Mouse (Mus musculus): ENCODE results near the gene Ahdc1. TPM values are rescaled to one million over a fixed set of nuclear protein-coding genes. Genes with fewer than 3 reads are reported as not detected.

Ahdc1 gene
- polyA plus RNA-seq, 1 experiment from 2014 or later = 14.6 TPM

DNA sequence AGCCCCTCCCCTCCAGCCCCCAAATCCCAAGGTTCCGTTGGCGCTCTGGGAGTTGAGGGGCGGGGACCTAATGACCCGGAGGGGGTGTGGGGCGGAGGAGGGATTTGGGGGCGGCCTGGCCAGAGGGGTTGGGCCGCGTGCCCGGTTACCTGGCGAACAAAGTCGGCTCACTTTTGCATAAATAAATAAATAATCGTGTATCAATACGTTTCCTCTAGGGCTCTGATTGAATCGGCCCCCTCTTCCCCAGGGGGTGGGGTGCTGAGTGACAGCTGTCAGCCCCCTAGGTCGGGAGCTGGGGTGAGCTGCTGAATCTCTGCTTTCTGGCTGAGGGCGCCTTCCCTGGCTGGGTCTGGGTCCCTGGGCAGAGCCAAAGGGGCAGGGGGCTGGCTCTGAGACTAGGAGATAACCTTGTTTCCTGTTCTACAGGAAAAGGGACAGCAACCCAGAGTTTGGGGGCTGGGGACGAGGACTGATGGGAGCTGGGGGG, 1.8 kb downstream of the Ahdc1 start:
- peaks cover 54% of the 10 kb centered on the region for H3K4me1 ChIP-seq
- peak overlapping the region; percentile 82 for H3K4me3 ChIP-seq
- peak overlapping the region; percentile 97 for H3K4me2 ChIP-seq (replicated peaks)
- no peaks in the 10 kb centered on the region for H3K9me3 ChIP-seq
- ATAC-seq (ENCODE audit: insufficient number of reproducible peaks, insufficient read depth, low FRiP score, low TSS enrichment) = no peak
- no peaks in the 10 kb centered on the region for H3K36me3 ChIP-seq
- peak overlapping the region; percentile 95 for H3K27ac ChIP-seq
- H3K9ac ChIP-seq = peak overlapping the region; percentile 93
- H3K27me3 ChIP-seq = peaks cover 5% of the 10 kb centered on the region
- WGBS = under 1% methylated on average over 16 of the region's 17 CpGs

DNA sequence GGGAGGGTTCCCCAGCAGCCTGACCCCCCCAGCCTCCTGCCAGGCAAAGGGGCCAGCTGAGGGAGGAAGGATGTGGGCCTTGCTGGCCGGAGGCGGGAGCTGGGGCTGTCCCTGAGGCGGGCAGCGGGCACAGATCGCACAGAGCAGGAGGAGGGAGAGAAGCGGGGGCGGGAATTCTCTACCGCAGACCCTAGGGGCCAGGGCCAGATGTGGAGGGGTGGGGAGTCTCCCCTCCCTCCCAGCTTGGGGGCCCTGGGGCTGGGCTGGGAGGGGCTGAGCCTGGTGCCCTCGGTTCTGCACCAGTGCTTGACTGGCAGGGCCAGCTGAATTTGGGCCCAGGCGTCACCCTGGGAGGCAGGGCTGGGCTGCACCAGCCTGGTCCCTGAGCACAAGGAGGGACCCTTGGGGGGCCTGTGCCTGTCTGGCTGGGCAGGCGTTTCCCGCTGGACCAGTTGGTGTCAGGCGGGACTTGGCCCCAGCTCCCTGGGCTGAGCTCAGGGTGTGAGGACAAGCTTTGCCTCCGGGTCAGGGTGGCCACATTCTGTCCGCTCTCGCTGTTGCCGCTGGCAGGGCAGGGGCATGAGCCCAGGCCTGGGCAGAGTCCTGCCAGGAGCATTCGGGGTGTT, 2.3 kb downstream of the Ahdc1 start:
- H3K4me1 ChIP-seq = peaks cover 55% of the 10 kb centered on the region
- peaks cover 5% of the 10 kb centered on the region for H3K27me3 ChIP-seq
- peak overlapping the region; percentile 82 for H3K4me3 ChIP-seq
- H3K36me3 ChIP-seq = no peaks in the 10 kb centered on the region
- H3K27ac ChIP-seq = peak overlapping the region; percentile 95
- peak overlapping the region; percentile 93 for H3K9ac ChIP-seq
- ATAC-seq (ENCODE audit: insufficient number of reproducible peaks, insufficient read depth, low FRiP score, low TSS enrichment) = 0 out of 2 replicates have a peak, but pooled peaks have one; percentile 19
- WGBS = 5% methylated on average over 16 of the region's 18 CpGs
- peak overlapping the region; percentile 97 for H3K4me2 ChIP-seq (replicated peaks)
- H3K9me3 ChIP-seq = no peaks in the 10 kb centered on the region

DNA sequence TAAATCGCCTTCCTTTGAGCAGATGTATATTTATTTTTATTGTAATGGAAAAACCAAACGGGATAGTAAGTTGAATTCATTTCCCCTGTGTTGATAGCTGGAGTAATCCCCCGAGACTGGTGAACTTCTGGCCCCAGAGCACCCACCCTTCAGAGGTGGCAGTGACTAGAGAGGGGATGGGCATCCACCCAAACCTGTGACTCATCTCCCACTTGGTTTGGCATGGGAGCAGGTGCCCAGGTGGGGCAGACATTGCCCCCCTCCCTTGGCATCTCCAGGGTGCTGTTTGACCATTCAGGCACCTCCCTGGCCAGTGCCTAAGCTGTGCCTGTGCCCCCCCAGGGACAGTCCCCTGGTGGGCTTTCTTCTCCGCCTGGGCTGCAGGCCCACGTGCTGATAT, 3.0 kb downstream of the Ahdc1 start:
- peak overlapping the region; percentile 95 for H3K27ac ChIP-seq
- peak overlapping the region; percentile 93; the same call in 1 of the 2 replicates for H3K9ac ChIP-seq
- WGBS = 19% methylated on average over 5 of the region's 5 CpGs
- ATAC-seq (ENCODE audit: insufficient number of reproducible peaks, insufficient read depth, low FRiP score, low TSS enrichment) = no peak
- peak overlapping the region; percentile 82 for H3K4me3 ChIP-seq
- peaks cover 5% of the 10 kb centered on the region for H3K27me3 ChIP-seq
- no peaks in the 10 kb centered on the region for H3K9me3 ChIP-seq
- H3K4me1 ChIP-seq = peaks cover 62% of the 10 kb centered on the region
- peak overlapping the region; percentile 97 for H3K4me2 ChIP-seq (replicated peaks)
- no peaks in the 10 kb centered on the region for H3K36me3 ChIP-seq

DNA sequence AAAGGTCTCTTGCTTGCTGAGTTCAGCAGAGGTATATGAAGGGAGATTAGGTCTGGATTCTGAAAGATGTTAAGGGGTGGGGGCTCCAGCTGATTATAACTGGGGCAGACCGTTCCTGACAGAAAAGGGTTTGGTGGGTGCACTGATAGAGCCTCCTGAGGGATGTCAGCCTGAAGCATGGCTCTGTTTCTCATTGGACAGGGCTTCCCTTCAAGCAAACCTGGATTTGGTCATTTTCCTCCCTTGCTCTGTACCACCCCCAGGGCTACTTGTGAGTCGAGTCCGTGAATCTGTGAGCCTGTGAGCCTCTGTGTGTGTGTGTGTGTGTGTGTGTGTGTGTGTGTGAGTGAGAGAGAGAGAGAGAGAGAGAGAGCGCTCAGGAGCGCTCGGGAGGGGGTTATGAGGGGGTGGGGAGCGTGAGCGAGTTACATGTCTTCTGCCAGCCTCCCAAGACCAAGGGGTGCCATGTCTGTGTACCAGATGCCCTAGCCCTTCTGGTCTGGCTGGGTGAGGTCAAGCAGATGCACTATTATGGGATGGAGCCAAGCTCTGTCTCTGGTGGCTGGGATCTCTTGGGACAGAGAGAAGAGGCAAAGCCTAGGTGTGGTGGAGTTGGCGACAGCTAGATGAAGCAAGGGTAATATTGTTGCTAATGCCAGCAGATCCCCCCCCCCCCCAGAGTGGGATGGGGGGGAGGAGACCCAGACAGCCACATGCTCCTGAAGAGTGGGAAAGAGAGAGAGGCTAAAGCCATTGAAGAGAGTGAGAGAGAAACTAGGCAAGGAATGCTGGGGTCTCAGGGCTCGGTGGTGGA, 4.0 kb downstream of the Ahdc1 start:
- no peak for ATAC-seq (ENCODE audit: insufficient number of reproducible peaks, insufficient read depth, low FRiP score, low TSS enrichment)
- Histone ChIP-seq H3K4me3 (peak overlapping the region; percentile 6), H3K27ac (no peak overlapping the region), H3K4me1 (peaks cover 72% of the 10 kb centered on the region), H3K4me2 (replicated peaks) (peak overlapping the region; percentile 97), H3K27me3 (peaks cover 1% of the 10 kb centered on the region), H3K9me3 (no peaks in the 10 kb centered on the region), H3K36me3 (0 out of 2 replicates have a peak, but pooled peaks cover 5% of the 10 kb centered on the region), H3K9ac (peak overlapping the region; percentile 27; the same call in 1 of the 2 replicates)
- 25% methylated on average over 9 of the region's 10 CpGs for WGBS

DNA sequence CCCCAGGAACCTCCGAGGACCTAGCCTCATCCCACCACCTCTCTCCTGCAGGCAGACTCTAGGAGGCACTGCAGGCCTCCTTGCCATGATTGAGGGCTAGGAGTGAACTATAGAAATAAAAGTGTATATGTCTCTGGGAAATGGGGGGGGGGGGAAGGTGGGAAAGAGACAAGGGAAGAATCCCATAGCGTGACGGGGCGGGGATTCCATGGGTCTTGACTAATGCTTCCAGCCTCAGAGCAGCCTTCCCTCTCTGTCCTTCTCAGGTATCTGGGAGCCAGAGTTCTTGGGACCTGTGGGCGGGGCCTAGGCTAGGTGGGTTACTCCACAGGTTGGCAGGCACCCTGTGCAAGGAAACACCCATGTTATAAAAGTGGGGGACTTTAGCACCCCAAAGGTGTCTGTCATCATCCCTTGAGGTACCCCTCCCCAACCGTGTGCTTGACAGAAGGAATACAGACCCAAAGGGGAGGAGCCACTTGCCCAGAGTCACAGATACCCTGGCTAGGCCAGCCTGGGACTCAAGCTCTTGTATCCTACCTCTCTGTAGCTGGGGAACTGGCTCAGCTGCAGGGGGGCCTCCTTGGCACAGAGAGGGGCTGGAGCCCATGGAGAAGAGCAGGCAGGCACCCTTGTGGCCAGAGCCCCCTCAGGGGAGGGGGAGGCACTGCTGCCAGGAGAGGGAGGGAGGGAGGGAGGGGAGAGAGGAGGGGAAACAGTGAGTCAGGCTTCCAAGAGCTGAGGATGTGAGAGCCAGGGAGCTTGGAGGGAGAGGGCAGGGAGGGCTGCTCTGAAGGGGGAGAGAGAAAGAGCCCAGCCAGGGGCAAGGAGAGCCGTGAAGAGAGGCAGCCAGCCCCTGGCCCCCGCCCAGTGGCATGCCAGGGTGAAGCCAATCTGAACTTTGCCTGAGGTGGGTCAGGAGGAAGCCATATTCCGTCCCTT, 4.9 kb downstream of the Ahdc1 start:
- no peak for ATAC-seq (ENCODE audit: insufficient number of reproducible peaks, insufficient read depth, low FRiP score, low TSS enrichment)
- Histone ChIP-seq H3K9me3 (no peaks in the 10 kb centered on the region), H3K4me1 (peaks cover 81% of the 10 kb centered on the region), H3K4me3 (no peak overlapping the region), H3K9ac (no peak overlapping the region), H3K36me3 (0 out of 2 replicates have a peak, but pooled peaks cover 5% of the 10 kb centered on the region), H3K27ac (peak overlapping the region; percentile 64), H3K27me3 (no peaks in the 10 kb centered on the region), H3K4me2 (replicated peaks) (peak overlapping the region; percentile 14)
- 20% methylated on average over 9 of the region's 9 CpGs for WGBS

DNA sequence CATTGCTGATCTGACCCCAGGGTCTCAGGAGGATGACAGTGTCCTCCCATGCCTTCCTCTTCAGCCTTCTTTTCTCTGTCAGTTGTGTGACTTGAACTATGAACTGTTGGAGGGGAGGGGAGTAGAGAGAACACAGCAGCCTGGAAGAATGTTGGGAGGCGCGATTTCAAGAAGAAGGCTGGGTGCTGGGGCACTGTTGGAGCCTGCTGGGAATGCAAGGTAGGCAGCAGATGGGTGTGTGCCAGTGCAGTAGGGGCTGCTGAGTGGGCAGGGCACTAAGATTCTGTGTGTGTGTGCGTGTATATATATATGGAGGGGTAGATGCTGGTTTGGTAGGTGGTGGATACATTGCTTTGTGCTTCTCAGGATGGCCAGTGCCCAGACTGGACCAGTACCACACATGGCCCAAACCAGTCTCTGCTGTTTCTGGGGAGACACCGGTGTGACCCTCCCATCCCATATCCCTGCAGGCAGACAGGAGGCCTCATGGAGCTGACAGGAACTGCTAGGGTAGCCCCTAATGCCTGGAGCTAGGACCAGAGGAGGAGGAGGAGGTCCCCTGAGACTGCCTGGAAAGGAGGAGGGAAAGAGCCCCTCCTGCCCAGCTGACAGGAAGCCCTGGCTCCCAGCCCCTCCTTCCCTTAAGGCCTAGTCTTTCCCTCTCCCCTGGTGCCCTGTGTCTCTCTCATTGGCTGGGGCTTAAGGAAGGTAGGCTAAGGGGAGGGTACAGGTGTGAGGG, 5.8 kb downstream of the Ahdc1 start:
- 0 out of 2 replicates have a peak overlapping the region, but pooled peaks have one; percentile 20 for H3K9ac ChIP-seq
- H3K9me3 ChIP-seq = no peaks in the 10 kb centered on the region
- WGBS = 37% methylated on average over 4 of the region's 4 CpGs
- 0 out of 2 replicates have a peak, but pooled peaks cover 5% of the 10 kb centered on the region for H3K36me3 ChIP-seq
- no peak for ATAC-seq (ENCODE audit: insufficient number of reproducible peaks, insufficient read depth, low FRiP score, low TSS enrichment)
- H3K27me3 ChIP-seq = no peaks in the 10 kb centered on the region
- H3K4me1 ChIP-seq = peaks cover 90% of the 10 kb centered on the region
- peak overlapping the region; percentile 14 for H3K4me2 ChIP-seq (replicated peaks)
- H3K27ac ChIP-seq = peak overlapping the region; percentile 64
- H3K4me3 ChIP-seq = no peak overlapping the region

DNA sequence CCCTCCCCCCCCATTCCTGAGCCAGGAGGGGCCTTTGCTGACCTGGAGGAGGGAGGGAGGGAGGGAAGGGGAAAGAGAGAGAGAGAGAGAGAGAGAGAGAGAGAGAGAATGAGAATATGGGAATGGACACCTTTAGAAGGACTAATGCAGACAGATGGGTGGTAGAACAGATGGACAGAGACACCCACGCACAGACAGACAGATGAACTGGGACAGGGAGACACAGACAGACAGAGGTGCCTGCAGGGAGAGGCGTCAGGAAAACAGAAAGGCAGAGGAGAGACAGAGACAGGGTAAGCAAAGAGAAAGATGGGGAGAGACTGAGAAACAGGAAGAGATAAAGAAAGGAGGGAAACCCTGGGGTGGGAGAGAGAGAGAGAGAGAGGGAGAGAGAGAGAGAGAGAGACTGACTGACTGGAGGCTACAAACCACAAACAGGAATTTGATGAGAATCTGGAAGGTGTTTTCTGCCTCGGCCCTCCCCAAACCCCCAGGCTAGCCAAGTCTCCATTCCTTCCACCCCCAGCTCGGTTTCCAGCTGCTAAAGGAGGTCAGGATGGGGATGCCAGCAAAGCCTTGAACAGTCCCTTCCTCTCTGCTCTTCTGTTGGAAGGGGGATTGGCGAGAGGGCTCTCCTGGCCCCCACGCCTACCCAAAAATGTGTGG, 6.7 kb downstream of the Ahdc1 start:
- peak overlapping the region; percentile 18; the same call in 1 of the 2 replicates for H3K27ac ChIP-seq
- no peaks in the 10 kb centered on the region for H3K27me3 ChIP-seq
- H3K9ac ChIP-seq = peak overlapping the region; percentile 20
- H3K4me3 ChIP-seq = no peak overlapping the region
- H3K4me1 ChIP-seq = peaks cover 98% of the 10 kb centered on the region
- no peaks in the 10 kb centered on the region for H3K9me3 ChIP-seq
- 0 out of 2 replicates have a peak, but pooled peaks cover 5% of the 10 kb centered on the region for H3K36me3 ChIP-seq
- peak overlapping the region; percentile 14; the same call in 1 of the 2 replicates for H3K4me2 ChIP-seq (replicated peaks)
- WGBS = 41% methylated on average over 6 of the region's 6 CpGs
- ATAC-seq (ENCODE audit: insufficient number of reproducible peaks, insufficient read depth, low FRiP score, low TSS enrichment) = no peak

DNA sequence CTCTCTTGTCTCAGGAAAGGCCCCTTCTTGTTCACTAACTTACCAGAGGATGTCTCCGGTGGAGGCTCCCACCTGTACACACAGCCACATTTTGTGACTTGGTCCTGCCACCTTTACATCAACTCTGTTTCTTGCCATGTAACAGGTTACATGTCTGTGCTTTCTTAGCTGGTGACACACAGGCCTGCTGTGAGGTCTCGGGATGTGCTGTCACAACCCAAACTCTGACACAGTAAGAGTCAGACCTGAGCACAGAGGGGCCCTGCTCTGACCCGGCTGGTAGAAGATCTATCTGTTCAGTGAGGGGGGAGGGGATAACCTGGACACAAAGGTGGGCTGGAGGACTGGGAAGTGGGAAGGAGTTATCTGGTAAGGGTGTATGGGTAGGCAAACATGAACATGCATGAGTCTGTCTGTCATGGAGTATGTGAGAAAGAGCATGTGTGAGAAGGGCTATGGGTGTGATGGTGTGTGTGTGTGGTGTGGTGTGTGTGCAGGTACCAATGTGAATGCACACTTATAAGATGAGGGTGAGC, 7.3 kb downstream of the Ahdc1 start:
- 0 out of 2 replicates have a peak, but pooled peaks cover 5% of the 10 kb centered on the region for H3K36me3 ChIP-seq
- no peaks in the 10 kb centered on the region for H3K9me3 ChIP-seq
- H3K27ac ChIP-seq = peak overlapping the region; percentile 18; the same call in 1 of the 2 replicates
- 63% methylated on average over 3 of the region's 3 CpGs for WGBS
- H3K4me1 ChIP-seq = peaks cover 100% of the 10 kb centered on the region
- no peaks in the 10 kb centered on the region for H3K27me3 ChIP-seq
- no peak for ATAC-seq (ENCODE audit: insufficient number of reproducible peaks, insufficient read depth, low FRiP score, low TSS enrichment)
- H3K4me2 ChIP-seq (replicated peaks) = no peak overlapping the region
- no peak overlapping the region for H3K9ac ChIP-seq
- no peak overlapping the region for H3K4me3 ChIP-seq

DNA sequence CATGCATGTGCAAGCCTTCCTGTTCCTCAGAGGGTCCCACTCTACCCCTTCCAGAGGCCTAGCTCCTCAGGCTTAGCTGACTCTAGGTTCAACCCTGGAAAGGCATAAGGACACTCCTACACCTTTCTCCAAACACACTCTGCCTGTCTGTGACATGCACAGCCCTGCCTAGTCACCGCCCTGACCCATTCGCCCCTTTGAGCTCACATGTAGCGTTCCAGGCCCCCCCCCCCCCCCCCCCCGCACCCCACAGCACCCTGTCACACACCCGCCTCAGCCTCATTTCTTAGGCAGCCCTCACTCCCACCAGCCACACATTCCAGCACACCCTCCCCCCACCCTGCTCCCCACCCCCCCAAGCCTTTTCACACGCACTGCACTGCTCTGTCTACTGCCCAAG, 9.7 kb downstream of the Ahdc1 start:
- no peak for ATAC-seq (ENCODE audit: insufficient number of reproducible peaks, insufficient read depth, low FRiP score, low TSS enrichment)
- Histone ChIP-seq H3K27me3 (no peaks in the 10 kb centered on the region), H3K4me2 (replicated peaks) (peak overlapping the region; percentile 39; the same call in 1 of the 2 replicates), H3K9ac (peak overlapping the region; percentile 28), H3K9me3 (no peaks in the 10 kb centered on the region), H3K27ac (peak overlapping the region; percentile 85), H3K4me3 (no peak overlapping the region), H3K36me3 (0 out of 2 replicates have a peak, but pooled peaks cover 5% of the 10 kb centered on the region), H3K4me1 (peaks cover 99% of the 10 kb centered on the region)
- 21% methylated on average over 4 of the region's 6 CpGs for WGBS

DNA sequence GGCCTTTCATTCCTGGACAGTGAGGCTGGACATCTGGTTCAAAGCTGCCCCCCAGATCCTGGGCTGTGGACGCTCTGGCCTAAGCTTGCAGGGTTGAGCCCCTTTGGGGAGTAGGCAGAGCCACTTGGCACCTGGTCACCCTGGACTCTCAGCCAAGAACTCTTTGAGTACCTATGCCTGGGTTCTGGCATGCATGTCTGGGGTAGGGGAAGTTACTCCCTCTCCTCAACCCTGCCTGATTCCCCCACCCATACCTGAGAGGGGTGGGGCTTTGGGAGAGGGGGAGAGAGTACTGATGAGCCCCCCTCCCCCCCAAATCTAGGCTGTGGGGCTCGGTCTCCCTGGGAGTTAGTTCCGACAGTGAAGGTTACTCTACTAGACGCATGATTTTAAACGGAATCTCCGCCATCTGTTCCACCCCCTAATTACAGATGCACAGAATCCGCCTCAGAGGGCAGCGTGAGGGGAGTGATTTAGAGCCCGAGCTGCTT, 10.2 kb downstream of the Ahdc1 start:
- H3K9ac ChIP-seq = peak overlapping the region; percentile 36
- H3K4me1 ChIP-seq = peaks cover 99% of the 10 kb centered on the region

More for the DNA sequence above, 10.2 kb downstream of the Ahdc1 start:
- 0 out of 2 replicates have a peak, but pooled peaks cover 5% of the 10 kb centered on the region for H3K36me3 ChIP-seq
- H3K27ac ChIP-seq = peak overlapping the region; percentile 85
- no peaks in the 10 kb centered on the region for H3K9me3 ChIP-seq
- 13% methylated on average over 9 of the region's 9 CpGs for WGBS
- peak overlapping the region; percentile 39 for H3K4me2 ChIP-seq (replicated peaks)
- ATAC-seq (ENCODE audit: insufficient number of reproducible peaks, insufficient read depth, low FRiP score, low TSS enrichment) = no peak
- H3K4me3 ChIP-seq = 0 out of 2 replicates have a peak overlapping the region, but pooled peaks have one; percentile 1
- no peaks in the 10 kb centered on the region for H3K27me3 ChIP-seq

Measured in embryonic facial prominence, embryonic 12.5 days (tissue).